Mouse (Mus musculus): Measurements from ENCODE around the gene Trim33.
A peak's percentile ranks its signal among the peaks of the same experiment; 100 is the strongest.

- 0 out of 2 replicates have a peak, but pooled peaks have one; percentile 1 for TF ChIP-seq CTCF (IDR thresholded peaks at IDR 0.05)
- TF ChIP-seq EP300 (IDR thresholded peaks at IDR 0.05): no peak
Observed at GRCm38 (mm10) chr3:103280875-103281274, 1.8 kb downstream of the Trim33 start.

All from lung, postnatal 0 days (tissue).